Mouse (Mus musculus): ENCODE results near the gene Btbd1.

GRCm38 (mm10) chr7:81856221-81856620 is 27.0 kb upstream of the Btbd1 start:
- TF ChIP-seq CTCF (IDR thresholded peaks at IDR 0.05; ENCODE audit: low read depth) (no peak), EP300 (IDR thresholded peaks at IDR 0.05; ENCODE audit: low read depth) (no peak)
